Mouse (Mus musculus): ENCODE measurements at regions not wholly inside any gene's neighbourhood (a gene's known extent, or its start where the extent isn't known, plus 50 kb on each side); places are given as distances from the start of the nearest gene placed in this dataset.

DNA sequence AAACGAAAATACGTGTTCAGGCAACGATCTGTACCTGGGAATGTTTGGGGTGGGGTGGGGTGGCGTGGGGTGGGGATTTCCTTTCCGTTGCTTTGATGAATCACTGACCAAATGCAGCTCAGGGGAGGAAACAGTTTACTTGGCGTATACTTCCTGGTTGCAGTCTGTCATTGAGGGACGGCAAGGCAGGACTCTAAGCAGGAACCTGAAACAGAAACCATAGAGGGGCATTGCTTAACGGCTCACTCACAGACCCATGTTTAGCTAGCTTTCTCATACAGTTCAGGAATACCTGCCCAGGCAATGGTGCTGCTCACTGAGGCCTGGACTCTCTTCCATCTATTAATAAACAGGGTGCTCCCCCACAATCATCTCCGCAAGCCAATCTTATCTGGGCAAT is 55.1 kb upstream of the Smox start:
- in situ Hi-C loops (cut with MboI; ENCODE audit: low pct_unique_long_range_greater_than_20kb in 1 of 2, low sequenced_read_pairs in 2 of 2, unreplicated experiment in 1 of 2), result no loop called here

DNA sequence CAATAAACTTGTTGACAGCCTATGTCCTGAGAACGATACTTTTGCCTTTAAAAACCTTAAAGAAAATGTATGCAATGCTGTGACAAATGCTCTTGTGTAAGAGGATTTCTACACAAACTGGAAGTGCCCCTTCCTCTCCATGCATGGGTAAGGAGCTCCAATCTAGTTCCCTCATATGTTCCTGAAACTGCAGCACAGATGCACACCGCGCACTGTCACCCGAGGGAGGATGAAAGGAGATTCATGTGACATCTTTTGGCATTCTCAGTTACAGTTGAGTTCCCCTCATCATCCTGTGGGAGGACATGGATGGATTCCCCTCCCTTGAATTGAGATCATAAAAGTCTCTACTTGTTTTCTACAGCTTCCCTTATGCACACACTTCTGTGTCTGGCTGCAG is 60.8 kb upstream of the Smox start:
- in situ Hi-C loops (cut with MboI; ENCODE audit: low pct_unique_long_range_greater_than_20kb in 1 of 2, low sequenced_read_pairs in 2 of 2, unreplicated experiment in 1 of 2), result no loop called here

DNA sequence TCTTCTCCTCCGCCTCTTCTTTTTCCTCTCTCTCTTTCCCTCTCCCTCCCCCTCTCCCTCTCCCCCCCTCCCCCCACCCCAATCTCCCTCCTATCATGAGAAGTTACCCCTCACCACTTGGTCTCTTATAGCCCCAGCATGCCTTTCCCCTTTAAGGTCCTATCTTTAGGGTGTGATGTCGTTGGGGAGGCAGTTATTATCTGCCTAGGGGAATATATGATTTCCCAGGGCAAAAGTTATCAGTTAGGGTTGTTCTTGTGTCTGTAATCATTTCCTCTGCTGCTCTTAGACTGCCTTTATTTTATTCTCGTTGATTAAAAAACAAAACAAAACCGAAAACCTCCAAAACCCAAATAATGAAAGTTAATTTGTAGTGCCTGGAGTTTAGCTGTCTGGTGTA is 63.2 kb upstream of the Smox start:
- in situ Hi-C loops (cut with MboI; ENCODE audit: low pct_unique_long_range_greater_than_20kb in 1 of 2, low sequenced_read_pairs in 2 of 2, unreplicated experiment in 1 of 2), result no loop called here

DNA sequence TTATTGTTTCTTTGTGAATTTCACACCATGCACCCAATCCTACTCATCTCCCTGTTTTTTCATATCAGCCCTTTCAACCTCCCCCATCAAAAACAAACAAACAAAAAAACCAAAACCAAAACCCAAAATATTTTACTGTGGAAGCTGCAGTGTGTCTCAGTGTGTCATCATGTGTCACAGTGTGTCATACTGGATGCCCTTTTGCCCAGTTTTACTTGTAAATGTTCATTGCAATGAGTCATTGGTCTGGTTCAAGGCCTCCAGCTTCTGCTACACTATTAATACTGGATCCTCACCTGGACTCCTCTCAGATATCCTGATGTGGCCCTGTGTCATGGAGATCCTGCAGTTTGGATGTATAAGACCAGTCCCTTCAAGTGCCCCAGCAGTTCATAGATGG is 64.4 kb upstream of the Smox start:
- in situ Hi-C loops (cut with MboI; ENCODE audit: low pct_unique_long_range_greater_than_20kb in 1 of 2, low sequenced_read_pairs in 2 of 2, unreplicated experiment in 1 of 2), result no loop called here

DNA sequence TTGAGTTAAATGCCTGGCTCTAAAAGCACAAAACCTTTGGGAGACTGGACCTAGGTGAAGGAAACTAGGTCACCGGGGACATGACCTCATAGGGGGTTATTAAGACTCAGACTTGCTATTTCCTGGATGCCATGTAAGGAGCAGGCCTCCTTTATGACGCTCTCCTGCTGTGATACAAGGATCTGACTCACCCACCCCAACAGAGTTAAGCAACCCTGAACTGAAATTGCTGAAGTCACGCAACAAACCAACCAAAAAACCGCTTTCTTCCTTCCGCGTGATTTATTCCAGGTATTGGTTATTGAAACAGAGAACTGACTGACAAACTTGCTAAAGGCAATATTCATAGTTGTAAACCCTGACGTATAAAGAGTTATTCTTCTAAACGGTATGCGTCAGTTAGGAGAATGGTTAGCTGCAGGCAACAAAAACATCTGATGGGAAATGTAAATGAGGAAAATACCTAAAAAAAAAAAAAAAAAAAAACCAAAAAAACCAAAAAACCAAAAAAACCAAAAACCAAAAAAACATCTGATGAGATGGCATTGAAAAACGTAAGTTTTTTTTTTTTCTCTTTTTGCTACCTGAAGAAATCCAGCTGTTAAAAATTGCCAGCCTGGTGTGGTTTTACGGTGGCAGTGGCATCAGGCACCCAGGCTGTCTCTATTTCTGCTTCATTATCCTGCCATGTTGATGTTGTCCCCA is 67.5 kb upstream of the Smox start:
- in situ Hi-C loops (cut with MboI; ENCODE audit: low pct_unique_long_range_greater_than_20kb in 1 of 2, low sequenced_read_pairs in 2 of 2, unreplicated experiment in 1 of 2), result loop anchor here in 1 of 2 experiments (5.0 kb wide), 1 partner anchor 99 kb away; no protein-coding TSS in a partner anchor

DNA sequence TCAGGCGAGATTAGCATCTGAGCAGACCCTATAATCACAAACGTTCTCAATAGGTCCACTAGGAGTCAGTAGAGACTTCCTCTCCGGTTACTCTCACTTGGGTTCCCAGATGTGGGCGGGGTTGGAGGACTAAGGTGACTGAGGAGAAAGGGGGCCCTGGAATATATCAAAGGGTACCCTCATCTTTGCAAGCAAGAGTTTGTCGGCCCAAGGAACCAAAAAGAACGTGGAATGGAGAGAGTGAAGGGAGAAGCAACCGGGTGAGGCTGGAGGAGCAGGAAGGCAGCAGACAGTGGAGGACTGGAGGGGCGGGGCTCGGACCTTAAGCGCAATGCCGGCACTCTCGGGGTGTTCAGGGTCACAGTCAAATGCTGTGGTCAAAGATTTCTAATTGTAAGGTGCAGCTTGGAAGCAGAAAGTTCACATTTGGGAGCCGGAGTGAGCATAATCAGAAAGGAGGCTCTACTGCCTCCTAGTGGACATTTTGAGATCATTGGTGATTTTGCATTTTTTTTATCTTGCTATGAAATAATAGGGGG is 68.3 kb upstream of the Smox start:
- in situ Hi-C loops (cut with MboI; ENCODE audit: low pct_unique_long_range_greater_than_20kb in 1 of 2, low sequenced_read_pairs in 2 of 2, unreplicated experiment in 1 of 2), result loop anchor here in 1 of 2 experiments (5.0 kb wide), 1 partner anchor 99 kb away; no protein-coding TSS in a partner anchor

DNA sequence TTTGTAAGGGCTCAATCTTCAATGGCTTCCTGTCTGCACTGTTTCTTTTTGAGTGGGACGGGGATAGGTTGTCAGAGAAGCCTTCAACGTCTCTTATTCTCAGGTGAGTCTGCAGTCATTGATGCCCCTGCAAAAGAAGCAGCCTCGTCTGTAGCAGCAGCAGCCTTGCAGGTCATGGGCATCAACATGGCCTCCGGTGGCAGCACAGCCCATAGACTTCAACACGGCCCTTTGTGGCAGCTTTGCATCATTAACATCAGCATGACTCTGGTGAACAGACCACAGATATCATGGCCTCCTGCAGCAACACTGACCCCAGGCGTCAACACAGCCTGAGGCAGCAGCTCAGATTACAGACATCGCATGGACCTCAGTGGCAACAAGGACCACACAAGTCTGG is 65.4 kb upstream of the Rnf24 start:
- in situ Hi-C loops (cut with MboI; ENCODE audit: low pct_unique_long_range_greater_than_20kb in 1 of 2, low sequenced_read_pairs in 2 of 2, unreplicated experiment in 1 of 2), result loop anchor here (10.0 kb wide), 2 partner anchors 323 to 363 kb away; no protein-coding TSS in a partner anchor

DNA sequence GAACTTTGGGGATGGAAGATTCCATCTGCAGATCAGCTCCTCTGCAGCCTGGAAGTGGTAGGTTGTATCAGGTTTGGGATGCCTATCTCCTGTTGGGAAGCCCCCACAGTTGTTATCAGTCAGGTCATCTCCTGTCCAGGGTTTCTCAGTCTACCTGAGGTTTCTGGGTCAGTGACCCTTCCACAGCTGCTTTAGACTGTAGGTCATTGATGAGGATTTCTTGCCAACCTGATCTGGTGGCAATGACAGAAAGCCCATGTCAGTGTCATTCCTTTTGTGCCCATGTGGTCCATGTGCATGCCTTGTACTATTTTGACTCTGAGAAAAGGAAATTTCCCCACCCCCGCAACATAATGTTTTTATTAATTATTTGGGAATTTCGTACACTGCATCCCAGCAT is 64.8 kb upstream of the Rnf24 start:
- in situ Hi-C loops (cut with MboI; ENCODE audit: low pct_unique_long_range_greater_than_20kb in 1 of 2, low sequenced_read_pairs in 2 of 2, unreplicated experiment in 1 of 2), result loop anchor here (10.0 kb wide), 2 partner anchors 323 to 363 kb away; no protein-coding TSS in a partner anchor

DNA sequence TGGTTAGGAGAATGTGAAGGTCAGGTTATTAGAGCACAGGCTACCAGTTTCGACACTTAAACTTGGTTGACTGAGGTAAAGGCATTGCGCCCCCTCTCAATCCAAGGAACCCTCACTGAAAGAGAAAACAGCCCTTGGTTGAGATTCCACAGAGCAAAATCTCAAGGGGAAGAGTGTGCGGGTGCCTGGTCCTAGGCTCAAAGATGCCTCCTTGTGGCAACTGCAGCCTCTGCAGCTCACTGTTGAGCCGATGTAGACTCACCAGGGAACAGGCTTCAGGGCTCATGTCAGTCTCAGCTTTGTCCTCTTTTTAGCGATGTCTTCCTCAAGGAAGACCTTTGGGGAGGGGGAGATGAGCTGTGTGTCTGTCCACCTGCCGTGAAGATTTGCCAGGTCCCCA is 63.8 kb upstream of the Rnf24 start:
- in situ Hi-C loops (cut with MboI; ENCODE audit: low pct_unique_long_range_greater_than_20kb in 1 of 2, low sequenced_read_pairs in 2 of 2, unreplicated experiment in 1 of 2), result loop anchor here (10.0 kb wide), 2 partner anchors 322 to 362 kb away; no protein-coding TSS in a partner anchor

DNA sequence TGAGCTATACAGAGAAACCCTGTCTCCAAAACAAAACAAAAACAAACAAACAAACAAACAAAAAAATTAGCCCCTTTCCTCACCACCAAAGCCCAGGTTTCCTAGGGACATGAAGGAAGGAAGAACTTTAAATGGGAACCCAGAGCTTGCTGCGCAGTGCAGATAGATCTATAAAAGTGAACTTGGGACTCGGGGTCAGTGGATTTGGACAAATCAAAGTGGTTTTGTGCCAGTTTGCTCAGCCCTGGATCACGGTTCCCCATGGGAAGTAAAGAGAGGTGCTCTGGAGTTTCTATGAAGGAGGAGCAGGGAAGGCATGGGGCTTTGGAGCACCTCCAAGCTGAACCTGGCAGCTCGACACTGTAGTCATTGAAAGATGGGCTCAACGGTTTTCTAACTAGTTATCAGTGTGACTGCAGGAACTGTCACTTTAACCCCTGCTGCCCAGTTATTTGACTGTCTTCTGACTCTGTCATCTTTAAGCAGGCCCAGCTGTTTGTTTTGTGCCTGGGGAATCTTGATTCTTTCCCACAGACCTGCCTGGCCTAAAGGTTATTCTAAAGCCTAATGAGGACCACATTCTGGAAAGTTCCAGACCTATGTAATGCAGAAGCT is 58.3 kb upstream of the Rnf24 start:
- in situ Hi-C loops (cut with MboI; ENCODE audit: low pct_unique_long_range_greater_than_20kb in 1 of 2, low sequenced_read_pairs in 2 of 2, unreplicated experiment in 1 of 2), result loop anchor here (10.0 kb wide), 2 partner anchors 316 to 356 kb away; no protein-coding TSS in a partner anchor

DNA sequence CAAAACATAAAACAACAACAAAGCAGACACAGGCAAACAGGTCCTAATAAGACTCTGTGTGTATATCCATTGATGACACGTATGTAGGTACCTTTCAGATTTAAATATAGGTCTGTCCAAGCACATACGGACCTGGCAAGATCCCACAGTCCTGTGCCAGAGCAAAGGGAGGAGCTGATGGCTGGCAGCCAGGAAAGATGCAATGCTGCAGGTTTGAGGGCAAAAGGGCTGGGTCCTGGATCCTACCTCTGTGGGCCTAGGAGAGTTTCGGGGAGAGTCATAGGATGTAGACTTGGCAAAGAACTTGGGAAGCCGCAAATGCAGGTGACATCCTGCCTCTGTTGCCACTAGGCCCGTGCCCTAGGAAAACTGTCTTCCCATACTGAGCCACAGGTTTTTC is 54.6 kb upstream of the Rnf24 start:
- in situ Hi-C loops (cut with MboI; ENCODE audit: low pct_unique_long_range_greater_than_20kb in 1 of 2, low sequenced_read_pairs in 2 of 2, unreplicated experiment in 1 of 2), result no loop called here

DNA sequence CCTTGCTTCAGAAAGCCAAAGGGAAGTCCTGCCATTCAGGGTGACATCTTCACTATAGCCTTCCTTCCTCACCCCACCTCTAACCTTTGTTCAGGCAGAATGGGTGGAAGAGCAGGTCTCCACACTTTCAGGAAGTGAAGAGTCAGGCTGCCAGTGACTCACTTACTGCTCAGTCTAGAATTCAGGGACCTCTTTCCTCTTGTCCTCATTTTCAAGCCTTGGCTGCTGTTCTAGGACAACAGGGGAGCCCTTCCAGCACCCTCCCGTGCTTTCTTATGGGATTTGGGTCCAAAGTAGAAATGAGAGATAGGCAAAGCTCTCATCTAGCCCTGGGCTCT is 51.5 kb upstream of the Rnf24 start:
- in situ Hi-C loops (cut with MboI; ENCODE audit: low pct_unique_long_range_greater_than_20kb in 1 of 2, low sequenced_read_pairs in 2 of 2, unreplicated experiment in 1 of 2), result no loop called here

DNA sequence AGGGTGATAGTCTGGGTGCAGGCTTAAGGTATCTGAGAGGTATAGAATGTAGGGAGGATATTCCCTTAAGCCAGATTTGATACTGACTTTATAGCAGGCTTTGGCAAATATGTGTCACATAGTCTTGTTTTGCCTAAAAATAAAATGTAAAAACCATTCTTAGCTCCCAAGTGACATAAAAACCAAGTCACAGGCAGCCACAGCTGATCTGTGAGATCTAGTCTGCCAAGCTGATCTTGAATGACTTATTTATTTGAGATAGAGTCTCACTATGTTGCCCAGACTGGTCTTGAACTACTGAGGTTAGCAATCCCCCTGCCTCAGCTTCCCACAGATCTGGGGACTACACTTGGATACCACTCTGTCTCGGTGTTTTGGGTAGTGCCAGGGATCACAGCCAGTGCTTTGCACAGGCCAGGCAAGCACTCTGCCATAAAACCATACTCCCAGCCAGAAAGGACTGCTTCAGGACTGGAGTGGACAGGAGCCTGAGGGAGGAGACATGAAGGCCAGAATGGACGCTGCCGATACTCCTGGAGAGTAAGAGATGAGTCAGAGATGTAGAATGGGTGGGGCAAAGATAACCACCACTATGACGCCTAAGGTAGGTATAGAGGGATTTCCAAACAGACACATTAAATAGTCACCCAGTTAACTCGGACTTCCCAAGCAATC is 51.0 kb upstream of the Rnf24 start:
- in situ Hi-C loops (cut with MboI; ENCODE audit: low pct_unique_long_range_greater_than_20kb in 1 of 2, low sequenced_read_pairs in 2 of 2, unreplicated experiment in 1 of 2), result no loop called here

Measured in mouse embryonic stem cell (cell line).